Mouse (Mus musculus) lung, postnatal 14 days (tissue): ENCODE data around the gene Ttc22.

Experiments
- DNase-seq: peaks from one replicate; pipeline ENCODE4 v3.0.0; 2021

Ttc22 gene

GRCm38 (mm10) chr4:106664697-106665096 is 42.5 kb downstream of the Ttc22 start:
- DNase-seq = no peak

GRCm38 (mm10) chr4:106665269-106665668 is 43.0 kb downstream of the Ttc22 start:
- no peak for DNase-seq

- DNase-seq = no peak
These were observed 43.4 kb downstream of the Ttc22 start for GRCm38 (mm10) chr4:106665673-106666072.

DNA sequence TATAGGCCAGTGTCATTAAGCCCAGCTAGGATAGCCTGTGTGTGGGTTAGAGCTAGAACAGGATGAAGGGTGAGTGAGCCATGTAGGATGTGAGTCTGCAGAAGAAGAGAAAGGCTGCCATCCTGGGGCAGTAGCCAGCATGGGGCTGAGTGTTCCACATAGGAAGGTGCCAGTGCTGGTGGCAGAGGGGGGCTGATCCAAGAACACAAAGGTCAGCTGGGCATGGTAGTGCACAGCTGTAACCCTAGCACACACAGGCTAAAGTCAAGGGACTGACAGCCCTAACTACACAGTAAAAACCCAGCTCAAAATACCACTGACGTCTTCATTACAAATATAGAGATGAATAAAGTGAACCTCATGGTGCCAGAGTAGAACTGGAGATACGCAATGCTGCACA is 44.3 kb downstream of the Ttc22 start:
- DNase-seq = no peak

- DNase-seq = no peak
These were observed 54.5 kb downstream of the Ttc22 start for GRCm38 (mm10) chr4:106676749-106677148.

- peak; percentile 93 for DNase-seq
These were observed 56.3 kb downstream of the Ttc22 start, which contains the start of gene Ttc4 for GRCm38 (mm10) chr4:106678442-106679118. TSS of gene Ttc4 (minus strand) at chr4:106678944.

- DNase-seq = no peak
These were observed 56.9 kb downstream of the Ttc22 start for GRCm38 (mm10) chr4:106679152-106679551.

- no peak for DNase-seq
These were observed 58.7 kb downstream of the Ttc22 start for GRCm38 (mm10) chr4:106680955-106681354.

DNA sequence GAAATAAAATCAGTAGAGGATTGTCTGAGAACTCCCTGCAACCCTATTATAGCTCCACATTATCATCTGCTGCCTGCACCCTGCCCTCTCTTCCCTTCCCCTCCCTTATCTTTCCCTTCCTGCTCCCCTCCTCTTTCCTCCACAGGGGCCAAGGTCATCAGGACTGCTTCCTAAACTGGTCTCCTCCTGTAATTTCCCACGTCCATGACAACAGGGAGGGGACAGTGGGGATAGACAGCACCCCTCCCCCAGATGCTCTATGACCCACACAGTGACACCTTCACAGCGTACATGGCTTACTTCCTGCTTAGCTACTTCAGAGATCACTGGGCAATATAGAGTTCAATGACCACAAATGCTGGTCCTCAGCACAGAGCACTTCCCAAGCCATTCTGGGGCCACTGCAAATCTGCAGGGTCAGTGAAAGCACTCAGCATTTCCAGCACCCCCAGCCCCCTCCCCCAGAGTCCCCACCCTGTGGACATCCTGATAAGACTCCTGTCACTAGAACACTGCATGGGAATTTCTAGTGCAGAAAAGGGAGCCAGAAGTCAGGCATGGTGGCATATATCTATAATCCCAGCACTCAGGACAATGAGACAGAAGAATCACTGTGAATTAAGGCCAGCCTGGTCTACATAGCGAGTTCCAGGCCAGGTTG is 66.5 kb downstream of the Ttc22 start:
- DNase-seq = no peak
